Mouse (Mus musculus) erythroid progenitor cell, adult 5-6 weeks (primary cell): ENCODE data around the gene Irf8. TPM values are rescaled to one million over a fixed set of nuclear protein-coding genes. Genes with fewer than 3 reads are reported as not detected.
"Not testable (repeated sequence)": the region's sequence is repeated elsewhere in the genome, so short reads cannot be mapped to it uniquely, and the experiment has no call there.

Source experiments
- ATAC-seq: replicated peaks from 2 replicates; pipeline ENCODE4 v1.8.0; 2016; ENCODE audit warnings: moderate number of reproducible peaks, mild to moderate bottlenecking, moderate TSS enrichment, inconsistent platforms; ENCODE audit not compliant: poor library complexity, low FRiP score, severe bottlenecking
- total RNA-seq, 2 experiments: library from RNA; stranded (forward) in 1 of 2; stranded (reverse) in 1 of 2; fragments of 150-400 nt in 1 of 2; fragments of 186-747, 209-891 nt in 1 of 2; gene quantifications; 2 replicates each; pipeline versions ENCODE4 v1.2.3 to v1.2.4; 2015 to 2017; ENCODE audit warnings: low replicate concordance in 2 of 2

Gene Irf8
- total RNA-seq, 2 experiments from 2014 or later = 18.9 to 20.3 TPM

- ATAC-seq = no peak
Measured at GRCm38 (mm10) chr8:120715996-120716680, 20.0 kb upstream of the Irf8 start.

GRCm38 (mm10) chr8:120719586-120720236 lies 16.4 kb upstream of the Irf8 start:
- no peak for ATAC-seq

GRCm38 (mm10) chr8:120723025-120723424 lies 13.1 kb upstream of the Irf8 start:
- ATAC-seq = no peak

- not testable (repeated sequence) for ATAC-seq
Measured at GRCm38 (mm10) chr8:120724096-120724495, 12.1 kb upstream of the Irf8 start.

- ATAC-seq = no peak
Measured at GRCm38 (mm10) chr8:120724816-120725575, 11.2 kb upstream of the Irf8 start.

GRCm38 (mm10) chr8:120725576-120725950 lies 10.6 kb upstream of the Irf8 start:
- no peak for ATAC-seq

GRCm38 (mm10) chr8:120726051-120726450 lies 10.1 kb upstream of the Irf8 start:
- no peak for ATAC-seq

- ATAC-seq = no peak
Measured at GRCm38 (mm10) chr8:120728488-120729160, 7.5 kb upstream of the Irf8 start.

GRCm38 (mm10) chr8:120731582-120731981 lies 4.6 kb upstream of the Irf8 start:
- ATAC-seq = no peak

GRCm38 (mm10) chr8:120732068-120732467 lies 4.1 kb upstream of the Irf8 start:
- ATAC-seq = no peak

GRCm38 (mm10) chr8:120736486-120736885 lies 328 bp downstream of the Irf8 start:
- ATAC-seq = no peak

- ATAC-seq = no peak
Measured at GRCm38 (mm10) chr8:120737166-120737565, 1.0 kb downstream of the Irf8 start.

GRCm38 (mm10) chr8:120738771-120739170 lies 2.6 kb downstream of the Irf8 start:
- ATAC-seq = no peak

GRCm38 (mm10) chr8:120739526-120739925 lies 3.4 kb downstream of the Irf8 start:
- no peak for ATAC-seq

GRCm38 (mm10) chr8:120740579-120740978 lies 4.4 kb downstream of the Irf8 start:
- no peak for ATAC-seq

GRCm38 (mm10) chr8:120741001-120741400 lies 4.8 kb downstream of the Irf8 start:
- ATAC-seq = no peak

- no peak; the same call in 1 of the 2 replicates for ATAC-seq
Measured at GRCm38 (mm10) chr8:120741815-120742530, 5.8 kb downstream of the Irf8 start.

GRCm38 (mm10) chr8:120743149-120743897 lies 7.2 kb downstream of the Irf8 start:
- no peak for ATAC-seq

GRCm38 (mm10) chr8:120743898-120744290 lies 7.7 kb downstream of the Irf8 start:
- no peak for ATAC-seq
